Mouse (Mus musculus) heart, adult 2 months (tissue): ENCODE measurements around the gene Wrnip1. TPM values are rescaled to one million over a fixed set of nuclear protein-coding genes. Genes with fewer than 3 reads are reported as not detected.
"Not testable (repeated sequence)": the region's sequence is repeated elsewhere in the genome, so short reads cannot be mapped to it uniquely, and the experiment has no call there.

ENCODE experiments used
- DNase-seq, 2 experiments: peaks; one replicate each; pipeline ENCODE4 v3.0.0; 2021
- H3K27ac ChIP-seq: fragments of 200-600 bp; 2 replicates; pipeline ENCODE4 v1.8.1; 2022
- H3K27me3 ChIP-seq: fragments of 200-500 bp; 2 replicates; pipeline ENCODE4 v1.6.1; 2012; ENCODE audit warnings: mild to moderate bottlenecking, low read length, inconsistent platforms, mixed read lengths; ENCODE audit not compliant: control insufficient read depth, insufficient read depth
- H3K36me3 ChIP-seq: fragments of 200-500 bp; 2 replicates; pipeline ENCODE4 v1.6.1; 2012; ENCODE audit warnings: low read length, inconsistent platforms; ENCODE audit not compliant: control insufficient read depth, insufficient read depth
- H3K4me1 ChIP-seq: fragments of 200-500 bp; 2 replicates; pipeline ENCODE4 v1.6.1; 2011; ENCODE audit warnings: low read length; ENCODE audit not compliant: control insufficient read depth, insufficient read depth
- H3K4me3 ChIP-seq: fragments of 200-600 bp; 2 replicates; pipeline ENCODE4 v1.8.1; 2022
- H3K79me2 ChIP-seq: fragments of 200-500 bp; replicated peaks from 2 replicates; pipeline ENCODE4 v1.6.1; 2012; ENCODE audit warnings: mild to moderate bottlenecking, inconsistent platforms, low read length, moderate library complexity, mixed read lengths; ENCODE audit not compliant: control insufficient read depth, insufficient read depth
- H3K9ac ChIP-seq: fragments of 200-500 bp; 2 replicates; pipeline ENCODE4 v1.6.1; 2012; ENCODE audit warnings: low read depth, mild to moderate bottlenecking, control low read depth, inconsistent platforms, low read length, mixed read lengths
- CTCF ChIP-seq: fragments of 200-600 bp; IDR thresholded peaks from 2 replicates; pipeline ENCODE4 v1.8.1; 2022; ENCODE audit warnings: antibody characterized with exemption, mild to moderate bottlenecking, moderate library complexity
- EP300 ChIP-seq: fragments of 200-500 bp; IDR thresholded peaks from 2 replicates; pipeline ENCODE4 v1.6.1; 2011; ENCODE audit warnings: low read depth, low read length, control low read depth; ENCODE audit not compliant: insufficient read depth
- POLR2A ChIP-seq: fragments of 200-500 bp; IDR thresholded peaks from 2 replicates; pipeline ENCODE4 v1.6.1; 2011; ENCODE audit warnings: mild to moderate bottlenecking, low read depth, low read length, control low read depth; ENCODE audit not compliant: insufficient read depth
- WGBS: fragments of 180-500 bp; shearing (Covaris S2); methylation state at CpG from one replicate; pipeline ENCODE4 v1.1.7; 2018; 5-methylcytosine and 5-hydroxymethylcytosine counted together
- intact Hi-C: fragments of 180-260 bp; cut with DNase I; formaldehyde crosslinking; loops from one replicate; pipeline ENCODE4 v1.15.1; 2025
- polyA plus RNA-seq: library from polyadenylated mRNA; depleted of rRNA; stranded (reverse); fragments of >200 nt; gene quantifications from 2 replicates; pipeline ENCODE4 v1.2.3, GENCODE M21; 2012
- total RNA-seq, 2 experiments: library from RNA; stranded (reverse); gene quantifications; 2 replicates each; pipeline ENCODE4 v1.2.3; 2021

Gene Wrnip1
- total and polyA plus RNA-seq, 3 experiments: 17.4 to 21.7 (median 21.3) TPM

DNA sequence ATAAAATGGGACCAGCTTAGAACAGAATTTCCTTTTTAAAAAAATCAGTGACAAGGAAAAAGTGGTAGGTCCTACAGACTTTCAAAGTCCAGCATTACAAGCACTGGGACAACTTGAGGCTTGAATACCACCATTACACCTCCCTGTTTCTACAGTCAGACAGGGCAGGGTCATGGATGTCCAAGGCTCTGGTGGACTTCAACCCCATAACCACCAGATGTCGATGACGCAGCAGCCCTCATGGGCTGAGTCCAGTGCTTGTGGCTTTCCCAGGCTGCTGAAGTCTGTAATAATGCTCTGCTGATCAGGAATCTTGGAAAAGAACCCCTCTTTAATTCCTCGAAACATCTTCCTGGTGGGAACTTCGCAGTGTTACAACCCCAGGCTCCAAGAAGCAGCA lies 50.7 kb downstream of the Wrnip1 start:
- peaks cover 8% of the 10 kb centered on the region for H3K36me3 ChIP-seq
- H3K27me3 ChIP-seq: no peaks in the 10 kb centered on the region
- H3K4me1 ChIP-seq: peaks cover 17% of the 10 kb centered on the region
- no peaks in the 10 kb centered on the region for H3K79me2 ChIP-seq
- 98% methylated on average over 4 of the region's 4 CpGs for WGBS
- intact Hi-C loops: no loop called here
- no peak overlapping the region for H3K9ac ChIP-seq
- no peak overlapping the region for H3K27ac ChIP-seq
- DNase-seq: no peak
- H3K4me3 ChIP-seq: no peak overlapping the region
- TF ChIP-seq CTCF (no peak), POLR2A (no peak), EP300 (no peak)

DNA sequence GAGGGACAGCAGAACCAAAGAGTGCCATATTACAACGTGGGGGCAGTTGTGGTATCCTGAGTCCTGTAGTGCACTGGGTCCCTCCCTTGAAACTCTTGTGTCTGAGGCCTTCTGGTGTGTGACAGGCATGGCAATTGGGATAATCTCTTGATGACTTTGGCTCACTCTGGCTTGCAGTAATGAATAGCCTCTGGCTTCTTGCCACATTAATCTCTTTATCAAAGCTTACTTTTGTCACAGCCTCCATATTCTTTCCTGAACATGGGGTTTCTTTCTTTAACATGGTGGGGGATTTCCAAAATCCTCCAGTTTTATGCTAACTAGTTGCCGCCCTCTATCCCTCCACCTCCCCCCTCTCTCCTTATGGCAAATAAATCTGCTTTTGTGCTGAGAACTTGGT lies 51.2 kb downstream of the Wrnip1 start:
- H3K9ac ChIP-seq: no peak overlapping the region
- WGBS: 74% methylated on average over 2 of the region's 2 CpGs
- DNase-seq: no peak
- peaks cover 17% of the 10 kb centered on the region for H3K4me1 ChIP-seq
- no peaks in the 10 kb centered on the region for H3K79me2 ChIP-seq
- no peak for TF ChIP-seq POLR2A
- no peak for TF ChIP-seq EP300
- TF ChIP-seq CTCF: no peak
- no peak overlapping the region for H3K4me3 ChIP-seq
- H3K27ac ChIP-seq: no peak overlapping the region
- intact Hi-C loops: no loop called here
- H3K27me3 ChIP-seq: no peaks in the 10 kb centered on the region
- H3K36me3 ChIP-seq: peaks cover 8% of the 10 kb centered on the region

DNA sequence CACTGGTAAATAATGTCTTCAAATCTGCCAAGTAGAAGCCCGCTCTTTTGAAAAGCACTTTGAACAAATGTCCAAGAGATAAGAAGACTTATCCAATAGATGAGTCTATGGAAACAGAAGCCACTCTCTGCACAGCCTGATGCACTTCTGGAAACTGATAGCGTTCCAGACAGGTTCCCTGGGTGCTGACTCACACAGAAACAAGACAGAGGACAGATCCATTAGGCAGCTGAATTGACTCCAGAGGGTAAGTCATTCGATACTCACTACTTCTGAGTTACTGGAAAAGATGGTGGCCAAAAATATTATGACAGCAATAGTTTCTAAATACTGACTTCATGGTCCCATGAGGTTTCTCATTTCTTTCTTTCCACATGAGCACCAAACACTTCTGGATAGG lies 59.0 kb downstream of the Wrnip1 start:
- no peak overlapping the region for H3K9ac ChIP-seq
- H3K36me3 ChIP-seq: no peaks in the 10 kb centered on the region
- H3K4me1 ChIP-seq: no peaks in the 10 kb centered on the region
- 57% methylated on average over 3 of the region's 3 CpGs for WGBS
- intact Hi-C loops: no loop called here
- no peak for DNase-seq
- no peaks in the 10 kb centered on the region for H3K79me2 ChIP-seq
- no peak for TF ChIP-seq POLR2A
- TF ChIP-seq CTCF: no peak
- TF ChIP-seq EP300: no peak
- H3K27me3 ChIP-seq: no peaks in the 10 kb centered on the region
- H3K4me3 ChIP-seq: no peak overlapping the region
- H3K27ac ChIP-seq: no peak overlapping the region

DNA sequence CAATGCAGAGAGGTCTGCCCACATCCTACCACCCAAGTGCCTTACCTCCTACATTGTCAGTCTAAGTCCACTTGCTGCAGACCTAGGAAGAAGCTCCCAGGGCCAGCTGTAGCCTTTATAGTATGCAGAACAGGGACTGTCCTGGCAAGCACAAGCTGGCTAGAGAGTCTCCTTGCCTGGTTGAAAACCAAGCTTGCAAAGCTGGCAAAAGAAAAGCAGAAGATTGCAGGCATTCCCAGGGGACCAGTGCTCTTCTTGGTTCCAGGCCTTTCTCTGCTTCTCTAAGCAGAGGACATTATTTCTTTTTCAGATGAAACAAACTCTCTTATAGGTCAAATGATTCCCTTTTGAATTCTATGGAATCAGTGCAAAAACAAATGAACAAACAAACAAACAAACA lies 61.6 kb downstream of the Wrnip1 start:
- DNase-seq: no peak
- intact Hi-C loops: no loop called here
- no peaks in the 10 kb centered on the region for H3K27me3 ChIP-seq

DNA sequence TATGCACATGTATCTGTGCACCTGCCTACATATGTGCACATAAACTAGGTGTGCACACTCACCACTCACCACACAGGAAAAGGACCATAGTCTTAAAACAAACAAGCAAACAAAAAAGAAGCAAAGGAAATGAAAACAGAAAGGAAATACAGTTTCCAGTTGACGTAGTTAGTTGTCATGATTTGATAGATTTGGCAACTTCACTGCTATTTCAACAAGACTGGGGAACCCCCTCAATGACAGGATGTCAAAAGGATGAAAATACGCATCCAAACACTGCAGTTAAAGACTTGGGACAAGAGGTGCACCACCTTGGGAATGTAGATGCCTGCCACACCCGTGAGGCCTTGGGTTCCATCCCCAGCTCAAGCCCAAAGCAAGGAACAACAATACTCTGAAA lies 62.7 kb downstream of the Wrnip1 start:
- H3K4me1 ChIP-seq, H3K4me3 ChIP-seq, H3K36me3 ChIP-seq, H3K9ac ChIP-seq, DNase-seq, H3K27me3 ChIP-seq, H3K79me2 ChIP-seq, intact Hi-C loops, H3K27ac ChIP-seq: not testable (repeated sequence)
- 76% methylated on average over 3 of the region's 3 CpGs for WGBS

More for the DNA sequence above, 61.6 kb downstream of the Wrnip1 start:
- H3K4me1 ChIP-seq: no peaks in the 10 kb centered on the region
- H3K36me3 ChIP-seq: no peaks in the 10 kb centered on the region
- no peaks in the 10 kb centered on the region for H3K79me2 ChIP-seq
- TF ChIP-seq POLR2A (no peak), CTCF (no peak), EP300 (no peak)
- no peak overlapping the region for H3K9ac ChIP-seq
- no peak overlapping the region for H3K27ac ChIP-seq
- no peak overlapping the region for H3K4me3 ChIP-seq

DNA sequence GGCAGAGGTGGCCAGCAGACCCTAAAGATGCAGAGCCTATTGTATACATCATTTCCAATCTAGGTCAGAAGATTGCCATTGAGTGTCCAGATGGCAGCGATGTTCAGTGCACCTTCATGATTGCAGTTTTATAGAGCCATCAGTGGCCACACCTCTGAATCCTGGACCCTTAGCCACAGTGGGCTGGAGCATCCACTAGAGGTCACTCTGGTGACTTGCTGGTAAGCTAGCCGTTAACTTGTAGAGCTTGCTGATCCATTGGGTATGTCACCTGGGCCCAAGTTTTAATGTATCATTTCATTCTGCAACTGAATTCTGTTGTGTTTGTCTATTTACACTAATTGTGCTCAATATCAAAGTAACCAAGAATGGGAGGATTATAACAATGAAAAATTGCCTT lies 63.8 kb downstream of the Wrnip1 start:
- H3K4me3 ChIP-seq: no peak overlapping the region
- H3K79me2 ChIP-seq: no peaks in the 10 kb centered on the region
- TF ChIP-seq CTCF (peak; percentile 52), POLR2A (no peak)
- H3K4me1 ChIP-seq: no peaks in the 10 kb centered on the region
- 59% methylated on average over 2 of the region's 2 CpGs for WGBS
- no peak for DNase-seq
- H3K36me3 ChIP-seq: no peaks in the 10 kb centered on the region
- intact Hi-C loops: no loop called here
- H3K27ac ChIP-seq: no peak overlapping the region
- no peak overlapping the region for H3K9ac ChIP-seq
- no peaks in the 10 kb centered on the region for H3K27me3 ChIP-seq

DNA sequence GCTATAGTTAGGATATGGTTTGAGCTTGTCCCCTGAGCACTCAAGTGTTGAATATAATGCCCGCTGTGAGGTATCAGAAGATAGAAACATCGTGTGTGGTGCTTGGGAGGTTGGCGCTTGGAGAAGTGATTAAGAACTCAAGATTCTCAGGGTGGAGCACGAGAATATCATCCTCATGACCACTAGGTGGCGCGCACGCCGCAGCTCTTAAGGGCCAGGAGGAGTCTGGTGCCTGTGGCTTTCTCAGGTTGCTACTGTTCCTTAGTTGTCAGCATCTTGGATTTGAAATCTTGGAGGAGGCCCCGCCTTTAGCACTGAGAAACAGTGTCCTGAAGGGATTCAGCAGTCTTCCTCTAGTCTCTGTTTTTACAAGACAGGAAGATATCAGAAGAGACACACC lies 64.6 kb downstream of the Wrnip1 start:
- Histone ChIP-seq H3K4me3 (no peak overlapping the region), H3K36me3 (no peaks in the 10 kb centered on the region), H3K9ac (no peak overlapping the region), H3K79me2 (no peaks in the 10 kb centered on the region), H3K4me1 (no peaks in the 10 kb centered on the region), H3K27ac (no peak overlapping the region), H3K27me3 (no peaks in the 10 kb centered on the region)
- intact Hi-C loops: no loop called here
- 6% methylated on average over 9 of the region's 9 CpGs for WGBS
- peak; percentile 65 to 73 for DNase-seq
- TF ChIP-seq CTCF (peak; percentile 97), POLR2A (no peak), EP300 (no peak)
